Mouse (Mus musculus) left cerebral cortex, postnatal 4 days (tissue): ENCODE measurements around the gene Rbm34. TPM values are rescaled to one million over a fixed set of nuclear protein-coding genes. Genes with fewer than 3 reads are reported as not detected.
"Not testable (repeated sequence)": the region's sequence is repeated elsewhere in the genome, so short reads cannot be mapped to it uniquely, and the experiment has no call there.

Source experiments
- DNase-seq: peaks from one replicate; pipeline ENCODE4 v3.0.0-alpha.2; 2022
- intact Hi-C: fragments of 180-260 bp; cut with DNase I; formaldehyde crosslinking; loops from one replicate; pipeline ENCODE4 v1.15.1; 2025
- total RNA-seq, 2 experiments: library from RNA; stranded (reverse); gene quantifications; 2 replicates each; pipeline ENCODE4 v1.2.3; 2021

The Rbm34 gene
- 10 to 100 TPM; 18.8 to 19.5 TPM for total RNA-seq

DNA sequence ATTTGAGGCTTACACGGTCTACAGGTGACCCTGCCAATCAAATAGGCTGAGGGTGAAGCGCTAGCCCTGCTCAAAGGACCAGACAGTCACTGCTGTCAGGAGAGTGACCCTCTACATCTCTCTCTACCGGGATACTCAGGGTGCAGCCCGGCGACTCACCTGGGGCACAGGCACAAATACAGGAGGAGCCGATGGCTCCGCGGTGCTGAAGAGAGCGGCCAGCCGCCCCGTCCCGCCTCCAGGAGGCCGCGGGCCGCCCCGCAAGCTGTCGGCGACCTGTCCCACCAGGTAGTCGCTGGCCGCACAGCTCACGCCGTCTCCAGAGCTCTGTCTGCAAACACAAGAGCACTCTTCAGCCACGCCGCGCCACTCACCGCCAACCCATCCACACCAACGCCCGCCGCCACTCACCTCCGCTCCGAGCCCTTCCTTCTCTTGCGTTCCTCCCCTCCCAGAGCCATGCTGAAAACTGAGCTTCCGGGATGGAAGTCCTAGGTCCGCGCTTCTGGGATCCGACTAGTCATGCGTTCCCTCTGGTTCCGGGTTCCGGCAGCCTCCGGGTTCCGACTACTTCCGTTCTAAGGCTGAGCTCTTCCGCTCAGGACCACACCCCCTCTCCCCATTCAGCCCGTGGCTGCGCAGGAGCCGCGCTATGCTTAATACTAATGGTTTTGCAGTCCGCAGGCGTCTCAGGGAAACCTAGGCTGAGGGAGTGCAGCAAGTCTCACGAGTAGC lies at the start of gene Rbm34:
TSS of gene Rbm34 (minus strand) at position 493 of the 735 bp plus-strand sequence.
- intact Hi-C loops = no loop called here
- DNase-seq = peak; percentile 91

DNA sequence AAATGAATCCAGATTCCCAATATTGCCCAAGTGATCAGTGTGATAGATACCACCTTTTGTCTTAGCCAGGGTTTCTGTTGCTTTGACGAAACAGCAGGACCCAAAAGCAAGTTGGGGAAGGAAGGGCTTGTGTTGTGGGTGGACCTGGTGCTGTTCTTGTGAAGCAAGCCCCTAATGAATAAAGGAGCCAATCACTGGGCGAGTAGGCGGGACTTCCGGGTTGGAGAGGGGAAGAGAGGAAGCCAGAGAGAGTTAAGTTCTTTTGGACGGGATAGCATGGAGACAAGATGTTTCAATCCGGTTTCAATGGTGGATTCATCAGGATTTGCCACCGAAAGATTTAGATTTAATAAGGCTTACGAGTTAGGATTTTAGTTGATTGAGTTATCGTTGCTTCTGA lies 40.8 kb upstream of the Rbm34 start:
- intact Hi-C loops = no loop called here
- DNase-seq = no peak

DNA sequence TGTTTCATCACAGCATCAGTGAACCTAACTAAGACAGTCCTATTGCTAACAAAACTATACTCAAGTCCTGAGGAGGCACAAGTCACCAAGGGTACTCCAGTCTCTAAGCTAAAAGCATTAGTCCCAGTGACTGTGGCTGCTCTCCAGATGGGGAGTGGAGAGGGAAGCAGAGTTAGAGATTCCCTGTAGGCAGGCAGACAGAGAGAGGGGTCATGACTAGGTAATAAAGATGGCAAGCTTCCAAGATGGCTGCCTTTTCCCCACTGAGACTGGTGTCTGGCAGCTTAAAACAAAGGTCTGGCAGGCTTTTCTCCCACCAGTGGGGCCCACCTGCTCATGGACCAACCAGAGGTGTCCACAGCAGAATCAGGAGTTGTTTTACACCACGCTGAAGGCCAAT lies 23.6 kb upstream of the Rbm34 start:
- intact Hi-C loops = no loop called here
- peak; percentile 7 for DNase-seq

DNA sequence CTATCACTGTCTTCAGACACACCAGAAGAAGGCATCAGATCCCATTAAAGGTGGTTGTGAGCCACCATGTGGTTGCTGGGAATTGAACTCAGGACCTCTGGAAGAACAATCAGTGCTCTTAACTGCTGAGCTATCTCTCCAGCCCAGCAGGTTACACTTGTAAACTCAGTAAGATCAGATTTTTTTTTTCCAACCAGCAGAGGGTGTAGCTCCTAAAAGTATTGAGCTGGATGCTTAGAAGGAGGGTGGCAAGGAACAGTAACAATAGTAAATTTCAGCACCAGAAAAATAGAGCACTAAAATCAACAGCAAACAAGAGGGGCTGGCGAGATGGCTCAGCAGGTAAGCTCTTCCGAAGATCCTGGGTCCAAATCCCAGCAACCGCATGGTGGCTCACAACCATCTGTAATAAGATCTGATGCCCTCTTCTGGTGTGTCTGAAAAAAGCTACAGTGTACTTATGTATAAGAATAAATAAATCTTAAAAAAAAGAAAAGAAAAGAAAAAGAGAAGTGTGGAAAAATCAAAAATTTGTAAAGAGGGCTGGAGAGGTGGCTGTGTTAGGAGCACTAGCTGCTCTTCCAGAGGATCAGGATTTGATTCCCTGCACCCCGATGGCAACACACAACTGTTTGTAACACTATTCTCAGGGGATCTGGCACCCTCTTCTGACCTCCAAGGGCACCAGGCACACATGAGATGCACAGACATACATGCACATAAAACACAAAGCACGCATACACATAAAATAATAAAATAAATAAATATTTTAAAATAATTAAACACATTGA lies 18.7 kb upstream of the Rbm34 start:
- intact Hi-C loops = loop anchor here (5.0 kb wide), 1 partner anchor 188 kb away; no protein-coding TSS in a partner anchor
- DNase-seq = no peak

DNA sequence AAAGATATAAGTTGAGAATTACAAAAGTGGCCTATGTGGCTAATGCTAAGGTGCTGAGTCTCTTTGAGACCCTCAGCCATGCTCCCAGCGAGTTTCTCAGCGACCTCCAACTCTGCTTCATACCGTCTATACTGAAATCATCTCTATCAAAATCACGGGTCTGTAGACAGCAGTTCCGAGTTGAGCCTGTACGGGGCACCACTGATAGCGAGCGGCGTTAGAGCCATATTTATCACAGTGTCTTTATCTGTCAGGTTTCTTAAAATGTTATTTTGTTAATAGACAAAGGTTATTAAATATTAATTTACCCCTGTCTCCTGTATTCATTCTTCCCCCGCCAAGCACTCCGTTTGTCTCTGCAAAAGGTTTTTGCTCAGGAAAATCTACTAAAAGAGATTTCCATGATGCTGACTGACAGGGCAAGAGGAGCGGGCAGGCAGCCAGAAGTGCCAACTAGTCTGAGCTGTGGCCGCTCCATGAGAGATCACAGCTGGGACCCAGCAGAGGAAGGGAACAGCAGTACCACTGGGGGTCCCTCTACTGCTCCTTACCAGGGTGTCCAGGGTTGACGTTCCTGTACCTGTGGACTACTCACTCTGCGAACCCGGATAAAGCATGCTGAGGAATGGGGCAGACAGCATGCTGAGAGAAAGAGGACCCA lies 17.6 kb upstream of the Rbm34 start:
- DNase-seq = peak; percentile 69
- intact Hi-C loops = loop anchor here (5.0 kb wide), 1 partner anchor 189 kb away; no protein-coding TSS in a partner anchor

DNA sequence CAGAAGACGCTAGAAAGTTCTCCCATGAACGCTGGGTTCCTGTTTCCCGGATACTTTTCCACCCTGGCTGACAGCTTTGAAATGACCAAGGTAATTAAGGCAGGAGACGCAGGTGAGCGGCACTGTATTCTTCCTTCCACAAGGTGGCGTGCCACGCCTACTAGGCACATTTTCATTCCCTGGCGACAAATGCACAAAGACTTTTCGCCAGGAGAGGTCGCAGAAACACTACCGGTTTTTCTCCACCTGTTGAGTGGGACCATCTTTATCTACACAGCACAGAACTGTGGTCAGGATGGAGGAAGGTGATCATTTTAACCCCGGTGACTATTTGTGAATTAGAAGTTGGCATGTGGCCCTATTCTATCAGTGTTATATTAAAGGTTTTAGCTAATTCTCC lies 15.6 kb upstream of the Rbm34 start:
- DNase-seq = peak; percentile 84
- intact Hi-C loops = loop anchor here (2.0 to 5.0 kb wide), 2 partner anchors 150 to 191 kb away; no protein-coding TSS in a partner anchor

DNA sequence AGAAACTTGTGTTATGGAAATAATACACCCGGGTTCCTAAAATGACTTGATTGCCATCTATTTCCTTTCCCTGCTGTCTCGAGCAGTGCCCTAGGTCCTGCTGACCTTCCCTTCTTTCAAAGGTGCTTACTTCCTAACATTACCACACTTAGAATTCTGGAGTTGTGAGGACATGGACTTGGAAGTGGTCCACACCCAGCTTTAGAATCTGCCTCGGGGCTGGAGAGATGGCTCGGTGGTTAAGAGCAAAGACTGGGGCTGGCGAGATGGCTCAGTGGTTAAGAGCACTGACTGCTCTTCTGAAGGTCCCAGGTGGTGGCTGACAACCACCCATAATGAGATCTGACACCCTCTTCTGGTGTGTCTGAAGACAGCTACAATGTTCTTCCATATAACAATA lies 9.2 kb upstream of the Rbm34 start:
- DNase-seq = no peak
- intact Hi-C loops = no loop called here

DNA sequence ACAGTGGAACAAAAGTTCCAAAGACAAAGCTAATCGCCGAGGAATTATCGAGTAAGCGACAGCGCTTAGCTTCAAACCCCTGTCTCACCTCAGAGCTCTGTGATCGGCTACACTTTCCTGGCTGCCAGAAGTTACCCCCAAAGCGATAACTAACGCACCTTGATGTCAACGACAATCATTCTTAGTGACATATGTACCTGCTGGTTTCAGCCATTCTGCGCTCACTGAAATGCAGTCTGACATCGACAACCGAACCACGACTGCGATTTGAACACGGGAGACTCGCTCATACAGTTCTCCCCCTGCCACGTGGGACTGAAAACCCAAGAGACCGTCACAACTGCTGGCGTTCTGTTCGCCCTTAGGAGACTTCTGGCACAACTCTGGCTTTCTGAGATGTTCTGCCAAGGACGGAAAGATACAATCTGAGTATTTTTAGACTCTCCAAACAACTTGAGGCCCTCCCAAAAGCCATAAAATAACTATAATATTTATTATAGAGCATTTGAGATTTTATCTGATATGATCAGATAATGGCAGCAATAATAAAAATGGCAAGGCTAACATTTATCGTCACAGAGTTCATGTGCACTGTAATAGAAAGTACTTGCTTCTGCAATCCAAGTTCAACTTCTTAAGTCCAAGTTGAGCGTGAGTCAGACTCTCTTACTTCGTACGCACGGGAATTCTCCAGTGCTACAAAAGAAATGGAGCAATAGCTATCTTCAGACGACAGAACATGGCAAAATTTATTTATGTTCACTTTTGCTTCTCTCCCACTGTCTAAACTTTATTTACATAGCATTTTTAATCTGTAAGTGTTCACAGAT lies 8.4 kb upstream of the Rbm34 start:
- no peak for DNase-seq
- intact Hi-C loops = no loop called here

DNA sequence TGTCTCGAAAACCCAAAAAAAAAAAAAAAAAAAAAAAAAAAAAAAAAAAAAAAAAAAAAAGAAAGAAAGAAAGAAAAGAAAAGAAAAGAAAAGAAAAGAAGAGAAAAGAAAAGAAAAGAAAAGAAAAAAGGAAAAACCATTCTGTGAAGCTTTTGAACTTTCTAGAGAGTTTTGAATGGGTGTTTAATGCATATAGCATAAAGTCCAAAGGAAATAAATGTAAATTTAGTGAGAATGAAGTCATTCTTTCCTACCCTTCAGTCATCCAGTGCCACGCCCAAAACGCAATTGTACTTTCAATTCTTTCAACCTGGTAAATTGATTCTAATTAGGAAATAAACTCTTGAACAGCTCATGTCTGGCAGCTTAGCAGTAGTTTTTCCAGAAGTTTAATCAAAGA lies 7.7 kb upstream of the Rbm34 start:
- intact Hi-C loops, DNase-seq: not testable (repeated sequence)

DNA sequence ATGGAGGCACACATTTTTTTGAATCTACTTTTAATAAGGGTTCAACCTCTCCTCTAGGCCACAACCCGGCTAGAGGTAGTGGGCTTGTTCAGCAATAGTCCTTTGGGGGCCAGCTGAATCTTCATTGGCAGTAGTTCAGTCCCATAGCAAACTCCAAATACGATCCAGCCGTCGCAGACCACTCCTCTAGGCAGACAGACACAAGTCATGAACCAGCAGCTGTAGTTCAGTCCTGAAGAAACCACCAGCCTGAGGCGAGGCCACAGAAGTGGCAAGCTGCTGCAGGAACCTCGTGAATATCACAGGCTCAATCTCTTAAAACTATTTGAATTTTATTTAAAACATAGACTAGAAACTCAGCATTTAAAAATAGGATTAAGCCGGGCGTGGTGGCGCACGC lies 7.2 kb upstream of the Rbm34 start:
- intact Hi-C loops = no loop called here
- no peak for DNase-seq

DNA sequence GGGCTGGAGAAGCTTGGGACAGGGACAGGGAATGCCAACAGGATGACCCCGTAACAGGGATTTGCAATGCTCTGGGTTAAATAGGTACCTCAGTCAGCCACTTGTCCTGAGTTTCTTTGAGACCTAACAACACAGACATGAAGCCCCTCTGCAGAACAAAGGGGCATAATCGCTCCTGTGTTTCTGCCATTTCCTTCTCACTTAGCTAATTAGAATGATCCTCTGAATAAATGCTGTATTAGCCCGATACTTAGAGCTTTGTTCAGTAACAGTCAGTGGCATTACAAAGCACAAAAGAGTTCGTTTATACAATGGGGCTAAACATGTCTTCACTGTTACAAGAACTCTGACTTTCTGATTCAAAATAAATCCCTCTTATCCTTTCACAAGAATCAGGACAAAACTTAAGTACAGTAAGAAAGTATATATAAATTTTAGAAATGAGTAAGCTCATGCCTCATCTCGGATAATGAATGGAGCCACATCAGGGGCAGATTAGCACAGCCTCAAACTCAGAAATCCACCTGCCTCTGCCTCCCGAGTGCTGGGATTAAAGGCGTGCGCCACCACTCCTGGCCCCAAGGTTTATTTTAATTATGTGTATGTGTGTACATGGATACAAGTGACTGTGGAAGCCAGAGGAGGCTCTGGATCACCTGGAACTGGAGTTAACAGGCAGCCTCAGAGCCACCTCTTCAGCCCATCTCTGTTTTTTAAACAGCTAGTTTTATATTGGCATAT lies 5.9 kb upstream of the Rbm34 start:
- DNase-seq = no peak
- intact Hi-C loops = no loop called here

DNA sequence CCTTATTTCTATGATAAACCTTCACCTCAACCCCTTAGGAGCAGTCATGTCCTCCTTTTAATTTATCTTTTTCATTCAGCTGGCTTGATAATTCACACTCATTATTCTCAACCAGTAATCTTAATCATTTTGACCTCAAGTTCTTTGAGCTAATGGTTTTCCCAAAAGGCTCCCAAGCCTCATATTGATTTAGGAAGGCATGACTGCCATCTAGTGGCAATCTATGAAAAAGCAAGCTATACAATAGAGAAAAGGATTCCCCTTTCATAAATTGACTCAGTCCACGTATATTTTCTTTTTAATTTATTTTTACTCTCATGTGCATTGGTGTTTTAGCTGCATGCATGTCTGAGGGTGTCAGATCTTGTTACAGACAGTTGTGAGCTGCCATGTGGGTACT lies 4.8 kb upstream of the Rbm34 start:
- intact Hi-C loops = no loop called here
- DNase-seq = no peak

DNA sequence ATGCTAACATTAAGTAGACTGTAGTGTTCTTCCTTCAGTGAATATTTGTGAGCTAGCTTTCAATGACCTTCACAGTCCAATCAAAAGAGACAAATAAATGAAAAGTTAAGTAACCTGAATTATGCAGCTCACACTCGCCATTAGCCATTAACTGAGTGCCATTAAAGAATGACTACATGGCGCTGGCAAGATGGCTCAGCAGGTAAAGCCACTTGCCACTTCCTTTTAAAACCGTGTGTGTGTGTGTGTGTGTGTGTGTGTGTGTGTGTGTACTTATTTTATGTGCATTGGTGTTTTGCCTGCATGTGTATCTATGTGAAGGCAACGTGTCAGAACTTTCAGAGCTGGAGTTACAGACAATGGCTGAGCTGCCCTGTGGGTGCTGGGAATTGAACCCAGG lies 3.6 kb upstream of the Rbm34 start:
- intact Hi-C loops = no loop called here

DNA sequence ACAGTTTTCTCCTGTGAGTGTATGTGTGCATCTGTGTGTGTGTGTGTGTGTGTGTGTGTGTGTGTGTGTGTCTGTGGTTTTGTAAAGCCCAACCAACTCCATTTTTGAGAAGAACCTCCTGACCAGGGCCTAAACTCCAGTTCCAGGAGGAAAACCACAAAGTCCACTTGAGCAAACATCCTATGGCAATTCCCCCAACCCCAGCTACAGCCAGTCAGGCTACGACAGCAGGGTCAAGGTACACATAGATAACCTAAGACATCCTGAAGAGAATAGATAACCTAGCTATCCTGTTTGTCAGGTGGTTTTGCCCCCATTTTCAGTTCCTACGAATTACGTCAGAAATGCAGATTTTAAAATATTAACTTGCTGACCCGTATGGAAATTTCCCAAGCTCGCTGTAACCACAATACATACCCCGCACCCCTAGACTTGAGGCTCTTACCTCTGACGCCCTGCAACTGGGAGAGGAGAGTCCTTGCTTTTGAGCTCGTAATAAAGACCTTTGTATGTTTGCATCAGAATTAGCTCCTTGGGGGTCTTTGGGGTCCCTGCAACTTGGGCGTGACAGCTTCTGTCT lies 2.9 kb upstream of the Rbm34 start:
- intact Hi-C loops = no loop called here
- DNase-seq = no peak

More for the DNA sequence above, 3.6 kb upstream of the Rbm34 start:
- DNase-seq = no peak

DNA sequence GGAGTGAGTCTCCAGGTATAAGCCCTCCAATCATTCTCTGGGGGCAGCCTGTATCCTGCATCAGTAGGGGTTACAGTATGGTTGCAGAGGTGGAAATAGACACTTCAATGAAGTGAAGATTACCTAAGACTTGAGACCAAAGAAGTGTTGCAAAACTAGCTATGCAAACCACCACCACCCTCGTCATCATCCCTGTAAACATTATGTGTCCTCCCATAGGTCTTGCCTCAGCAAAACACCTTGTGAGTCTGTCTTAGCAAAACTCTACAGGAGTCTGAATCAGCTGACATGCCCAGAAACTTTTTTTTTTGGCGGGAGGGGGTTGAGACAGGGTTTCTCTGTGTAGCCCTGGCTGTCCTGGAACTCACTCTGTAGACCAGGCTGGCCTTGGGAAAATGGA lies 1.8 kb upstream of the Rbm34 start:
- no peak for DNase-seq
- intact Hi-C loops = no loop called here

DNA sequence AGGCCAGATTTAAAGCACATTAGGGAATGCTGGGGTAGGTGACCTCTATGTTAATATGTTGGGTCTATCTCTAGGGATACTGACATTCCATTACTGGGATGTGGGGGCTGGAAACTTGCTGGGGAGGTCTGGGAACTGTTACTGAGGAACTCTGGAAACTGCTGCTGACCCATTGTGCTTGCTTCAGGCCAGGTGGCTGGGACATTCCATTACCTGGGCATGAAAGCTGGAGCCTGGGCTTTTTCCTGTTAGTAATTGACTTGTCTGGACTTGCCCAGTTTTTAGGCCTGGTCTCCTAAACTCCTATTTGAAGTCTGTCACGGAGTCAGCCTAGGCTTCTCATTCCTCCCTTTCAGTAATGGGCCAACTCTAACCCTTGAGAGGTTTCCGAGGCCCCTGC lies 1.2 kb upstream of the Rbm34 start:
- intact Hi-C loops = no loop called here
- DNase-seq = no peak

DNA sequence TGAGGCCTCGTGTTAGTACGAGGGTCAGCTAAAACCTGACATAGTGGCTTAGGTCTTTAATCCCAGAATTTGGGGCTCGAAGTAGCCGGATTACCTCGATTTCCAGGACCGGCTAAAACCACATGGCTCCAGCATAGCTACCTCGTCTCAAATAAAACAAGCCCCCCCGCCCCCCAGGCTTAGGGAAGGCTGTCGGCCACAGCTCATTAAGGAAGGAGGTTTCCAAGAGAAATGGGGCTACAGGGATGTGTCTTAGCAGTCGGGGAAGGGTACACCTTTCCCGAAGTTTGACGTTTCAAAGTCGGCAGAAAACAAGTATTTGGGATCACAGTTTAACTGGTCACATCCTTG lies 418 bp upstream of the Rbm34 start:
- no peak for DNase-seq
- intact Hi-C loops = no loop called here

DNA sequence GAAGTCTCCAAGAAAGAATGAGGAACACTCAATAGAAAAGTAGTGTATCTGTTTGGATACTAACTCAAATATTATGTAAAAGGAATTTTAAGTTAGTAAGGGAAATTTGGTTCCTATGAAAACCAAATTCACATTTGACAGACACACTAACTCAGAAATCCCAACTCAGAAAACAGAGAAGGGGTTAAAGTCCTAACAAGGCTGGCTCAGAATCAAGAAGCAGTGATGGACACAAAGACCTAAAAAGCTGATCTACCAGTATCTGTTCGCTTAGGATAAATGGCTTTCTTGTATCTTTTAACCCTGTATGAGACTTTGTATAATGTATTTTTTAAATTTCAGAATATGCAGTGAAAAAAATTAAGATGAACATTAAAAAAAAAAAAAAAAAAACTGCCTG lies 1.3 kb downstream of the Rbm34 start:
- DNase-seq = no peak
- intact Hi-C loops = no loop called here

DNA sequence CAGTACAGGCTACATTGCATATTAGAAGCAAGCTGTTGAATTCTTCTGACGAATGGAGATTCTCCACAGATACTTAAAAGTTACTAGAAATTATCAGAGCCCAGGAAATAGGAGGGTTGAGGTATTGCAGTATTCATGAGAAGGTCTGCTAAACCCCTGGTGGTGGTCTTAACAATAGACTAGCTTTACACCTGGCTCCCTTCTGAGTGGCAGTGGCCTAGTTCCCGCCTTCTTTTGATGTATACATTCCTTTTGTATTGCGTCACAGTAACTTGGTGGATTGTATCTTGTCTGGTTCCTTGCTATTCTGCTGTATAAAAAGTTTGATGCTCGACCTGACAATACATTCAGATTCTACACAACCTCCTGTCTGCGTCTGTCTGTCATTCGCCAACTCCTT lies 2.8 kb downstream of the Rbm34 start:
- no peak for DNase-seq
- intact Hi-C loops = no loop called here

DNA sequence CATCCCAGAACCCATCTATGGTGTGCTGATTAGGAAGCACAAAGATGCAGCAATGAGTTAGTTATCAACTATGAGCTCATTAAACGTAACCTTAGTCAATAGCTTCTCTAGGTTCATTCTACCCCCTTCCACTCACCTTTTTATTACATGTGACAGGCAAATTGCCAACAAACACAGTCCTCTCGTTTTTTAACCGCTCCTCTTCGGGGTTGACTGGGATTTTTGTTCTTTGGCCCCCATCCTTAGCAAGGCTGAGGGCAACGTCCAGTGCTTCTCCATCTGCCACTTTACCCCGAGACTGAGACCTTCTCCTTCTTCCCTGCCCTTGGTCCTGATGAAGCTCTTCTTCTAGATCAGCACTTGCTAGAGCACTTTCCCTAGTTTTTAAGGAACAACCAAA lies 5.6 kb downstream of the Rbm34 start:
- intact Hi-C loops = no loop called here
- DNase-seq = no peak
